Mouse (Mus musculus): ENCODE results near the gene Cage1. TPM values are rescaled to one million over a fixed set of nuclear protein-coding genes. Genes with fewer than 3 reads are reported as not detected.

Cage1 gene
- polyA plus RNA-seq, 1 experiment from 2014 or later, result 0.69 TPM

- Histone ChIP-seq H3K36me3 (replicated peaks; ENCODE audit: insufficient read depth, low read length) (peaks cover 64% of the 10 kb centered on the region), H3K4me3 (ENCODE audit: low read depth, low read length) (no peak overlapping the region), H3K4me2 (ENCODE audit: low read depth, low read length) (no peak overlapping the region), H3K4me1 (ENCODE audit: insufficient read depth) (peaks cover 18% of the 10 kb centered on the region), H3K27ac (ENCODE audit: low read depth) (no peak overlapping the region), H3K9ac (replicated peaks) (no peak overlapping the region), H3K9me3 (ENCODE audit: low read length) (no peaks in the 10 kb centered on the region), H3K27me3 (ENCODE audit: insufficient read depth, low read length) (no peaks in the 10 kb centered on the region)
- WGBS (ENCODE audit: insufficient replicate concordance), result 88% methylated on average over 8 of the region's 8 CpGs
- ATAC-seq (no peak), DNase-seq (no peak)
- TF ChIP-seq EP300 (IDR thresholded peaks at IDR 0.05; ENCODE audit: low read depth) (no peak), CTCF (IDR thresholded peaks at IDR 0.05; ENCODE audit: low read depth) (no peak)
Observed at GRCm38 (mm10) chr13:37989701-37990100, 47.2 kb downstream of the Cage1 start.

DNA sequence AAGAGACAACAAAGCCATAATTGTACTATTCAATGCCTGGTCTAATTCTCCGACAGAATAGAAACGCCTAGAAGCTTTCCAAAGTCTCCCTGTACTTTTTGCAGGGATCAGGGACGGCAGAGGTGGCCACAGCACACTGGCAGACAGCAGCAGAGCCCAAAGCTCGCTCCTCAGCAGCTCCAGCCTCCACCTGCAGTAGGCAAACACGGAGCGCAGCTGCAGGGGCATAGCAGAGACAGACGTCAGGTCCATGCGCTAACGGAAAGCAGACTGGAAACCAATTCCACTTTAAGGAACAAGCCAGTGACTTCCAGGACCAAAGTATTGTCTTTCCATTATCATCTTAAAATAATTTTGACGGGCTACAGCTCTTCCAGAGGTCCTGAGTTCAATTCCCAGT, 50.7 kb downstream of the Cage1 start:
- Histone ChIP-seq H3K4me2 (ENCODE audit: low read depth, low read length) (no peak overlapping the region), H3K4me3 (ENCODE audit: low read depth, low read length) (no peak overlapping the region), H3K27me3 (ENCODE audit: insufficient read depth, low read length) (no peaks in the 10 kb centered on the region), H3K9me3 (ENCODE audit: low read length) (no peaks in the 10 kb centered on the region), H3K36me3 (replicated peaks; ENCODE audit: insufficient read depth, low read length) (peaks cover 93% of the 10 kb centered on the region), H3K27ac (ENCODE audit: low read depth) (no peak overlapping the region), H3K4me1 (ENCODE audit: insufficient read depth) (peaks cover 3% of the 10 kb centered on the region; the same call in 1 of the 2 replicates), H3K9ac (replicated peaks) (no peak overlapping the region)
- TF ChIP-seq CTCF (IDR thresholded peaks at IDR 0.05; ENCODE audit: low read depth) (no peak), EP300 (IDR thresholded peaks at IDR 0.05; ENCODE audit: low read depth) (no peak)
- ATAC-seq, result no peak
- WGBS (ENCODE audit: insufficient replicate concordance), result 89% methylated on average over 10 of the region's 10 CpGs
- DNase-seq, result no peak

DNA sequence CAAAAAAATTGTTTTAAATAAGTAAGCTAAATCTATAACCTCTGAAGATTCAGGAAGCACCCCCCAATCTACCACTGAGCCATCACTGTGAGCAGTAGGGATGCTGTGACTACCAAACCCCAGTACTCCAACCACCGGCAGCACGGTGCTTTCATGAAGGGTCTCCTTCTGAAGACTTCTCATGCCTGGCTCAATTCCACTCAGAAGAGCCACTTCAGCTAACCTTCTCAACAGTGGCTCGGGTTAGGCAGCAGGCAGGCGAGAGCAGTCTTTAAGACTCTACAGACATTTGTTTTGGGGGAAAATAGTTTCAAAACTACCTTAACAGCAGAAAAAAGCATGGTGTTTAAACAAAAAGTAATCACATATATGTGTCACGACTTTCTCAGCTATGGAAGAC, 55.8 kb downstream of the Cage1 start:
- Histone ChIP-seq H3K9ac (replicated peaks) (no peak overlapping the region), H3K27ac (ENCODE audit: low read depth) (no peak overlapping the region), H3K4me3 (ENCODE audit: low read depth, low read length) (no peak overlapping the region), H3K27me3 (ENCODE audit: insufficient read depth, low read length) (no peaks in the 10 kb centered on the region), H3K4me1 (ENCODE audit: insufficient read depth) (no peaks in the 10 kb centered on the region), H3K4me2 (ENCODE audit: low read depth, low read length) (no peak overlapping the region), H3K36me3 (replicated peaks; ENCODE audit: insufficient read depth, low read length) (peaks cover 89% of the 10 kb centered on the region), H3K9me3 (ENCODE audit: low read length) (no peaks in the 10 kb centered on the region)
- DNase-seq (no peak), ATAC-seq (no peak)
- TF ChIP-seq CTCF (IDR thresholded peaks at IDR 0.05; ENCODE audit: low read depth) (no peak), EP300 (IDR thresholded peaks at IDR 0.05; ENCODE audit: low read depth) (no peak)
- WGBS (ENCODE audit: insufficient replicate concordance), result 83% methylated on average over 5 of the region's 5 CpGs

- Histone ChIP-seq H3K9ac (replicated peaks) (no peak overlapping the region), H3K27ac (ENCODE audit: low read depth) (no peak overlapping the region), H3K4me3 (ENCODE audit: low read depth, low read length) (no peak overlapping the region), H3K4me1 (ENCODE audit: insufficient read depth) (no peaks in the 10 kb centered on the region), H3K4me2 (ENCODE audit: low read depth, low read length) (no peak overlapping the region), H3K36me3 (replicated peaks; ENCODE audit: insufficient read depth, low read length) (peaks cover 83% of the 10 kb centered on the region), H3K27me3 (ENCODE audit: insufficient read depth, low read length) (no peaks in the 10 kb centered on the region), H3K9me3 (ENCODE audit: low read length) (no peaks in the 10 kb centered on the region)
- DNase-seq (no peak), ATAC-seq (no peak)
- no peak for TF ChIP-seq EP300 (IDR thresholded peaks at IDR 0.05; ENCODE audit: low read depth)
- TF ChIP-seq CTCF (IDR thresholded peaks at IDR 0.05; ENCODE audit: low read depth), result no peak
- 91% methylated on average over 10 of the region's 10 CpGs for WGBS (ENCODE audit: insufficient replicate concordance)
Observed at GRCm38 (mm10) chr13:37980346-37980745, 56.5 kb downstream of the Cage1 start.

- Histone ChIP-seq H3K27me3 (ENCODE audit: insufficient read depth, low read length) (no peaks in the 10 kb centered on the region), H3K4me3 (ENCODE audit: low read depth, low read length) (no peak overlapping the region), H3K27ac (ENCODE audit: low read depth) (no peak overlapping the region), H3K4me1 (ENCODE audit: insufficient read depth) (no peaks in the 10 kb centered on the region), H3K9me3 (ENCODE audit: low read length) (no peaks in the 10 kb centered on the region), H3K36me3 (replicated peaks; ENCODE audit: insufficient read depth, low read length) (peaks cover 77% of the 10 kb centered on the region), H3K9ac (replicated peaks) (no peak overlapping the region), H3K4me2 (ENCODE audit: low read depth, low read length) (no peak overlapping the region)
- WGBS (ENCODE audit: insufficient replicate concordance), result 93% methylated on average over 12 of the region's 12 CpGs
- TF ChIP-seq EP300 (IDR thresholded peaks at IDR 0.05; ENCODE audit: low read depth) (no peak), CTCF (IDR thresholded peaks at IDR 0.05; ENCODE audit: low read depth) (no peak)
- DNase-seq (no peak), ATAC-seq (no peak)
Observed at GRCm38 (mm10) chr13:37979506-37979905, 57.4 kb downstream of the Cage1 start.

DNA sequence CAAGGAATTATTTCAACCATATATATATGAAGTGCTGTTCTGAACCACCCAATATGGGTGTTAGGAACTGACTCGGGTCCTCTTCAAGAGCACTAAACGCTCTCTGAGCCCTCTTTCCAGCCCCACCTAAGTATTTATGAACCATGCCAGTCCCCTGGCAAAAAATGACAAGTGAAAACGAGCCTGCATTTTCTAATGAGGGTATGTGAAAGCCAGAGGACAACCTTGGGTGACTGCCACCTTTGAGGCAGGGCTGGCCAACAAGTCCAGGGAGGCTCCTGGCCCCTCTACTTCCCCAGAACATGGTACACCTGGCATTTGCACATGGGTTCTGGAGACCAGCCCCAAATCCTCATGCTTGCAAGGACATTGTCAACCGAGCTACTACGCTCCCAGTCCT, 62.1 kb downstream of the Cage1 start:
- Histone ChIP-seq H3K36me3 (replicated peaks; ENCODE audit: insufficient read depth, low read length) (peaks cover 36% of the 10 kb centered on the region), H3K4me2 (ENCODE audit: low read depth, low read length) (no peak overlapping the region), H3K4me3 (ENCODE audit: low read depth, low read length) (no peak overlapping the region), H3K4me1 (ENCODE audit: insufficient read depth) (no peaks in the 10 kb centered on the region), H3K9ac (replicated peaks) (no peak overlapping the region), H3K27ac (ENCODE audit: low read depth) (no peak overlapping the region), H3K9me3 (ENCODE audit: low read length) (no peaks in the 10 kb centered on the region), H3K27me3 (ENCODE audit: insufficient read depth, low read length) (no peaks in the 10 kb centered on the region)
- TF ChIP-seq EP300 (IDR thresholded peaks at IDR 0.05; ENCODE audit: low read depth), result no peak
- TF ChIP-seq CTCF (IDR thresholded peaks at IDR 0.05; ENCODE audit: low read depth), result no peak
- ATAC-seq (no peak), DNase-seq (no peak)
- 80% methylated on average over 5 of the region's 5 CpGs for WGBS (ENCODE audit: insufficient replicate concordance)

GRCm38 (mm10) chr13:37974036-37974435, 62.8 kb downstream of the Cage1 start:
- Histone ChIP-seq H3K27ac (ENCODE audit: low read depth) (no peak overlapping the region), H3K4me3 (ENCODE audit: low read depth, low read length) (no peak overlapping the region), H3K9me3 (ENCODE audit: low read length) (no peaks in the 10 kb centered on the region), H3K4me1 (ENCODE audit: insufficient read depth) (no peaks in the 10 kb centered on the region), H3K4me2 (ENCODE audit: low read depth, low read length) (no peak overlapping the region), H3K36me3 (replicated peaks; ENCODE audit: insufficient read depth, low read length) (peaks cover 29% of the 10 kb centered on the region), H3K27me3 (ENCODE audit: insufficient read depth, low read length) (no peaks in the 10 kb centered on the region), H3K9ac (replicated peaks) (no peak overlapping the region)
- no peak for DNase-seq
- 70% methylated on average over 6 of the region's 6 CpGs for WGBS (ENCODE audit: insufficient replicate concordance)
- no peak for TF ChIP-seq CTCF (IDR thresholded peaks at IDR 0.05; ENCODE audit: low read depth)
- no peak for ATAC-seq

Data from liver, postnatal 0 days (tissue).